Mouse (Mus musculus) megakaryocyte, adult 5-6 weeks (primary cell): ENCODE measurements around the gene Emc7. TPM values are rescaled to one million over a fixed set of nuclear protein-coding genes. Genes with fewer than 3 reads are reported as not detected.

Source experiments
- ATAC-seq: 2 replicates; pipeline ENCODE4 v1.8.0; 2016; ENCODE audit warnings: mild to moderate bottlenecking, inconsistent platforms; ENCODE audit not compliant: poor library complexity, severe bottlenecking
- total RNA-seq, 2 experiments: library from RNA; stranded (forward) in 1 of 2; stranded (reverse) in 1 of 2; fragments of 153-499, 151-499 nt in 1 of 2; fragments of 221-1000, 200-1000 nt in 1 of 2; gene quantifications; 2 replicates each; pipeline versions ENCODE4 v1.2.3 to v1.2.4; 2015 to 2017

The Emc7 gene
- total RNA-seq, 2 experiments from 2014 or later = 10.4 to 15.8 TPM

DNA sequence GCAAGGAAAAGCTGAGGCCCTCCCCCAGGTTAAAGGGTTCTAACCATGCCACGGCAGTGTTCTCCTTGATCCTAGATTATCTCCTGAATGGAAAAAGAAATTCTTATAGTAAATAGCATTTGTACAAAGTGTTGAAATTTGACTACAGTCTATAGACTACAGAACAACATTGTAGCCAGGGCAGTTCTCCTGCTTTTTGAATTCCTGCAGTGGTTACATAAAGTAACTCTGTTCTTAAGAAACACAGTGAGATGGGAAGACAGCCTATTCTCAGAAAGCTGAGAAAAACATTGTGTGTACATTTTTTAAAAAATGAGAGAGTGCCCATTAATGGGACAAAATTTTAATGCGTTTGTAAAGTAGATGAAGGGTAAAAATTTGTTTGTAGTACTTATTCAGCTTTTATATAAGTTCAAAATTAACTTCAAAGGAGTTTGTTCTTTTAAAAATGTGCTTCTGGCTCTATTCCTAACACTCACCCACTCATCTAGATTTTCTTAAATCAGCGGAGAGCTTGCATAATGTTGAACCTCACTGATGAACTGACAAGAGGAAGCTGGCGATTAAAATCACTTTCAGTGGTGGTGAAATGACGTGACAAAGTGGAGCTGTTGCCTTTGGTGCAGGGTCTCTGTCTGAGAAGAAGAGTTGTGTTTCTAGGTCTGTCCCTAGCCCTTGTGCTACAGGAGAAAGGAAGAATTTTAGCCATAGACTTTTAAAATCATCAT lies 20.4 kb downstream of the Emc7 start:
- ATAC-seq = peak; percentile 57; the same call in 1 of the 2 replicates

DNA sequence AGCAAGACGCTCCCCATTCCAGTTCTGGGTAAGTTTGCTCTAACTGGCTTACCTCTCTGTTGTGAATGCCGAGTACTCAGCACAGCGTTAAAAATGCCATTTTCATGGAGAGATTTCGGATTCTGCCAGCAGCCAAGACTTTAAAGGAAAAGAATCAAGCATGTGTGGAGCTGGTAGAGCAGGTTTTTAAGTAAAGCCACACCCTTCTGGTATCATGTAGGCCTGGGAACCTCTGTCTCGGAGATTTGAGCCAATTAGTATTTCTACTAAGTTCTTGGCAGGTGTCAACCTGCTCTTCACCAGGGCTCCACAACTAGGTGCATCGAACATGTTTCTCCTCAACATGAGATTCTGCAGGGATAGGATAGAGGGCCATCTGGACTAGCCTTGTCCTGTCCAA lies 21.8 kb downstream of the Emc7 start:
- ATAC-seq = no peak

GRCm38 (mm10) chr2:112480669-112481068 lies 25.9 kb downstream of the Emc7 start, which contains the start of gene Chrm5:
TSS of gene Chrm5 (minus strand) at chr2:112480769.
- ATAC-seq = no peak

- ATAC-seq = peak; percentile 71
Observed at GRCm38 (mm10) chr2:112481564-112481963, 26.8 kb downstream of the Emc7 start.

- no peak for ATAC-seq
Observed at GRCm38 (mm10) chr2:112482533-112483333, 27.9 kb downstream of the Emc7 start.

GRCm38 (mm10) chr2:112483334-112483651 lies 28.5 kb downstream of the Emc7 start:
- no peak for ATAC-seq

DNA sequence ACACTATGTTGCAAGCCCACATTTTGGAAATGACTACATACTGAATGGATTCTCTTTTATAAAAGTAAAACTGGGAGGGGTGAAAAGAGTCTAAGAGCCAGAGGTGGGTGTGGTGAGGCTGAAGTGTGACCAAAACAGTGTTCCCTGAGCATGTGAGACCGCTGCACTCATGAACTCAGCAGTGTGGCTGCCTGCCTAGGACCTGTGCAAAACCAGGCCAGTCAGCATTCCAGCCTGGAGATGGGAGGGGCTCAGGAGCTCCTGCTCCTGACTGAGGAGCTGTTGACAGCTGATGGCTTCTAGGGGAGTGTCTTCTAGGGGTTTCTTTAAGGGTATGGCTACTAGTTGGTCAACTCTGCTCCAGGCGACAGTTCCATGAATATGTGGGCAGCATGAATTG lies 30.1 kb downstream of the Emc7 start:
- ATAC-seq = no peak

- no peak for ATAC-seq
Observed at GRCm38 (mm10) chr2:112490483-112491196, 35.8 kb downstream of the Emc7 start.

DNA sequence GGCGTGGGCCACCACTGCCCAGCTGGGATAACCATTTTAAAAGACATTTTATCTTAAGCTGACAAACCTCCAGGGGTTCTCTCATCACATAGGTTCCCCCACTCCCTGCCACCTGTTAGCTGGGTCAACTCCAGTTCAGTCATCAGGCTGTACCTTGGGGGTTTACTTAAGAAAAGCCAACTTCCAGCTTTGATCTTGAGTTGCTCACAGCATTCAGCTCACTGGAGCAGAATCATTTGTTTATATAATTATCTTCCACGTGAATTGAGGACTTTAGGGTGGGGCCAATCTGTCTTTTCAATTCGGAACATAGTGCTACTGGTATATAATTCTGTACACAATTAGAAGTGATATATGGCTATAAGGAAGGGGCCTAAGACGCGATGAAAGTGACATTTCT lies 36.8 kb downstream of the Emc7 start:
- ATAC-seq = no peak

DNA sequence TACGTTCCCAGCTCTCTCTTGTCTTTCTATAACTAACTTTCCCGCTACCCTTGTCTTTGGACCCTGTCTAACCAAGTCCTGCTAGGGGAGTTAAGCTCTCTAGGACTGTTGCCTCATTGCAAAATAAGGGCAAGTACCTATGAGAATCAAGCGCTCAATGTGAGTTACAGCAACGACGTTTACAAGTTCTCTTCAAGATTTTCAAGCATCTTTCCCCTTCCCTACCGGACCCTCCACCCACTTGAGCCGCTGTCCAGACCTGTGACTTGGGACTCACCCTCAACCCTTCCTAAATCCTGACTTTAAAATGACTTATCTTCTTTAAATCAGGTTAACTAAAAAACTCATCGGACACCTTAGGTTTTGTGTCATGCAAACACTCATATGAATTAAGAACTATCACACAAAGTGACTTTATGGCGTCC lies 37.6 kb downstream of the Emc7 start:
- ATAC-seq = peak; percentile 8; the same call in 1 of the 2 replicates

- peak; percentile 77 for ATAC-seq
Observed at GRCm38 (mm10) chr2:112492856-112493538, 38.2 kb downstream of the Emc7 start, which contains the start of gene Aven. TSS of gene Aven (plus strand) at chr2:112492964.

DNA sequence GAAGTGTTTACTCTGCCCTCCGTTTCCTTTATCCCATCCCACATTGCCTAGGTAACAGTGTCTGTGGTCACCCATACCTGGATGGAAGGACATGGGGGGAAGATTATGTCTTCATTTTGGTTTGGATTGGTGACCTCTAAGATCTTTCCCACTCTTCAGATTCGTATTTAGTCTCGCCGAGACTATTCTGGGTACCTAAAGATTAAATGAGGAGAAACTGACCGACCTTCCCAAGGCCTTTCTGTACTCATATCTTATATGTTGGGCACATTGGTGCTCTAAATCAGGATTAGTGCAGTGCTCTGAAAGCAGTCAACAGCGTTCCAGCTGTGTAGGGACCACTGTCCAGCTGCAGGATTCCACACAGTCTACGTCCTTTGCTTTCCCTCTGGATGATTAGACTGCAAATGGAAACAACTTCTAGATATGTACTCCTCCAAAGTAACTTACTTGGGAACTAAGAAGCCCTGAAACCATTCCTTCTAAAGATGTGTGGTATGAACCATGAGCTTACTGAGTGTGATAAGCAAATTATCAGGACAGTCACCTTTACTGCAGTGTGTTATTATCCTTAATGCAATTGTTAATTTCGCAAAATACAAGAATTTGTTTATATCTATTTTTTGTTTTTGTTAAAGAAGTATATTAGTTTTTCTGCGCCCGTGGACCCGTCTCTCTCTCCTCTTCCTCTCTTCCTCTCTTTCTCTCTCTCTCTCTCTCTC lies 38.9 kb downstream of the Emc7 start:
- ATAC-seq = no peak

DNA sequence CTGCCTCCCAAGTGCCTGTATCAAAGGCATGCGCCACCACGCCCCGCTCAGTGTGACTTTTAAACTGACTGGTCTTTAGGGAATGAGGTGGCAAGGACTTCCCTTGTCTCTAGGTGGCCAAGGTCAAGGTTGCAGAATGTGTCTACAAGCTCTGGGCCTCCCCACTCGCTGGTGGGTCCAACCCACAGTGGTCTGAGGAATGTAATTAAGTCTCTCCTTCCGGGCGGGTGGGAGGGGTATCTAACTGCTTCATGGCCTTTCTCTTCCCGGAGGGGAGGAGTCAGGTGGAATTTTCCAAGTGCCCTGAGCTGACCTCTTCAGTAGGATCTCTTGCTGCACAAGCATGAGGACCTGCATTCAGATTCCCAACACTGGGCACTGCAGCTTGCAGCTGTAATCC lies 43.1 kb downstream of the Emc7 start:
- no peak for ATAC-seq

DNA sequence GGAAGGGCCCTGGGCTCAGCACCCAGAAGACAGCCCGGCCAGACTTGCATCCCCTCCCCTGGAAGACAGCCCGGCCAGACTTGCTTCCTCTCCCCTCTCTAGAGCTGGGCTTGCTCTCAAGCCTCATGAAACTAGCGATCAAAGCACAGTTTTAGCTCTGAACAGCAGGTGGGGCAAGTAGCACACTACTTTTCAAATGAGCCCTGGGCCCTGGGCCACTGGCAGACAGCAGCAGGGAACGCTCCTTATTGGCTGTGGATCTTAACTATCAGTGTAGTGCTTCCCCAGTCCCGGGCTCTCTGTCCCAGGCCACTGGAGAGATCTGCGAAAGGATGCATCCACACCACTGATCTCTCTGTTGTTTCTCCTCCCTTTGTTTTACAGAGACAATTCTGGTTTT lies 46.4 kb downstream of the Emc7 start:
- ATAC-seq = peak; percentile 98

GRCm38 (mm10) chr2:112503978-112504377 lies 49.2 kb downstream of the Emc7 start:
- ATAC-seq = no peak

DNA sequence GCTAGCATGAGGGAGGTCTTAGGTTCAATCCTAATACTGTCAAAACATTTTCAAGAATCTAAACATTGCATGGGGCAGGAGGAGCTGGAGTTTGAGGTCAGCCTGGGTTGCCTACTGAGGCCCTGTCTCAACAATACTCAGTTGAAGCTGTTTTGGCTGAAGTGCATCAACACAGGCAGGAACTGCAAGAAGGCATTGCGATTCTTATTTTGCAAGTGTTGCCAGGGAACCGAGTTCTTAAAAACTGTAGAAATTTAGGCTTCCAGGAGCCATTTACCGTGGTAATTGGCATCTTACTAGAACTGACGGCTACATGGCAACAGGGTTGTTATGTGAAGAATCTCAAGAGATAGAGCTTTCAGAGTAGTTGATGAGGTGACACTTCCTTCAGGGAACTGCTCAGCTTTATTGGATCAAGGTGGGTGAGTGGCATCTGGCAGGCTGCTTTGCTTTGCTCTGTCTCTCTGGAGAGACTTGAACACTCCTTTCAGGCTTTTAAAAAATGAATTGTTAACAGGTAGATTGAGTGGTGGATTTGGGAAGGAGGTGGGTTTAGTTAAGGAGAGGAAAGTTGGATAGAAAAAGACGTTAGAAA lies 52.1 kb downstream of the Emc7 start:
- no peak for ATAC-seq

DNA sequence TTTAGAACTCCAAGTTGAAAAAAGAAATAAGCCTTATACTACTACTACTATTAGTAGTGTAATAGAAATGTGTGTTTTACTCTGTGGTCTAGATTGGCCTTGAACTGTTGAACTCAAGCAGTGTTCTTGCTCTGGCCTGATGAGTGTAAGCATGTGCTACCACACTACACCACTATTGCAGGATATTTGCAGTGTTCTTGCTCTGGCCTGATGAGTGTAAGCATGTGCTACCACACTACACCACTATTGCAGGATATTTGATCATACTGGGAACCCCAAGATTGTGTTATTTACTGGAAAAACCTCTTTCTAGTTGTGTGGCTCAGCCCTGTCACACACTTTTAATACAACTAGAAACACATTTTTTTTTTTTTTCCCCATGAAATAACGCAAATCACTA lies 52.6 kb downstream of the Emc7 start:
- no peak for ATAC-seq

- ATAC-seq = peak; percentile 76
Observed at GRCm38 (mm10) chr2:112510140-112510539, 55.3 kb downstream of the Emc7 start.

- ATAC-seq = no peak
Observed at GRCm38 (mm10) chr2:112513036-112513435, 58.2 kb downstream of the Emc7 start.

GRCm38 (mm10) chr2:112516728-112517127 lies 61.9 kb downstream of the Emc7 start:
- ATAC-seq = no peak
